Mouse (Mus musculus) olfactory bulb, adult 2 months (tissue): ENCODE results near the gene Phldb2. TPM values are rescaled to one million over a fixed set of nuclear protein-coding genes. Genes with fewer than 3 reads are reported as not detected.

ENCODE experiments used
- H3K27ac ChIP-seq: fragments of 200-500 bp; 2 replicates; pipeline ENCODE4 v1.5.1; 2012; ENCODE audit warnings: low read depth, low read length; ENCODE audit not compliant: insufficient read depth
- H3K4me1 ChIP-seq: fragments of 200-500 bp; 2 replicates; pipeline ENCODE4 v1.6.1; 2012; ENCODE audit warnings: low read length; ENCODE audit not compliant: control insufficient read depth, insufficient read depth
- H3K4me3 ChIP-seq: fragments of 200-500 bp; 2 replicates; pipeline ENCODE4 v1.5.1; 2012; ENCODE audit warnings: mild to moderate bottlenecking, low read depth, low read length, moderate library complexity; ENCODE audit not compliant: insufficient read depth
- CTCF ChIP-seq: fragments of 200-500 bp; IDR thresholded peaks from 2 replicates; pipeline ENCODE4 v1.5.1; 2012; ENCODE audit warnings: low read depth, mild to moderate bottlenecking, low read length, moderate library complexity; ENCODE audit not compliant: insufficient read depth
- POLR2A ChIP-seq: fragments of 200-500 bp; IDR thresholded peaks from 2 replicates; pipeline ENCODE4 v1.6.1; 2012; ENCODE audit warnings: mild to moderate bottlenecking, low read depth, low read length, moderate library complexity; ENCODE audit not compliant: insufficient read depth
- WGBS: fragments of 180-500 bp; shearing (Covaris S2); methylation state at CpG from one replicate; pipeline ENCODE4 v1.1.7; 2018; 5-methylcytosine and 5-hydroxymethylcytosine counted together
- polyA plus RNA-seq: library from polyadenylated mRNA; stranded (reverse); fragments of >200 nt; gene quantifications from 2 replicates; pipeline ENCODE4 v1.2.4, GENCODE M21; 2012; ENCODE audit warnings: low replicate concordance; ENCODE audit not compliant: missing spikeins, insufficient read depth, insufficient read length

The Phldb2 gene
- polyA plus RNA-seq, 1 experiment: not detected

GRCm38 (mm10) chr16:45723172-45723901, 230.1 kb downstream of the Phldb2 start:
- Histone ChIP-seq H3K4me1 (peaks cover 10% of the 10 kb centered on the region), H3K27ac (peak overlapping the region; percentile 75), H3K4me3 (peak overlapping the region; percentile 68)
- 12% methylated on average over 6 of the region's 6 CpGs for WGBS
- no peak for TF ChIP-seq POLR2A
- TF ChIP-seq CTCF: no peak

GRCm38 (mm10) chr16:45722460-45722951, 230.9 kb downstream of the Phldb2 start:
- H3K27ac ChIP-seq: peak overlapping the region; percentile 75
- no peak for TF ChIP-seq POLR2A
- TF ChIP-seq CTCF: no peak
- peak overlapping the region; percentile 68 for H3K4me3 ChIP-seq
- H3K4me1 ChIP-seq: peaks cover 10% of the 10 kb centered on the region
- WGBS: 53% methylated on average over 3 of the region's 3 CpGs

GRCm38 (mm10) chr16:45720022-45720630, 233.3 kb downstream of the Phldb2 start:
- H3K4me3 ChIP-seq: no peak overlapping the region
- TF ChIP-seq CTCF (no peak), POLR2A (no peak)
- 53% methylated on average over 10 of the region's 10 CpGs for WGBS
- no peak overlapping the region for H3K27ac ChIP-seq
- H3K4me1 ChIP-seq: peaks cover 10% of the 10 kb centered on the region

GRCm38 (mm10) chr16:45718296-45718695, 235.1 kb downstream of the Phldb2 start:
- Histone ChIP-seq H3K27ac (no peak overlapping the region), H3K4me1 (peaks cover 7% of the 10 kb centered on the region), H3K4me3 (no peak overlapping the region)
- TF ChIP-seq POLR2A (no peak), CTCF (no peak)
- WGBS: 92% methylated on average over 4 of the region's 4 CpGs

- Histone ChIP-seq H3K27ac (no peak overlapping the region), H3K4me1 (no peaks in the 10 kb centered on the region; the same call in 1 of the 2 replicates), H3K4me3 (no peak overlapping the region)
- WGBS: 63% methylated on average over 5 of the region's 5 CpGs
- TF ChIP-seq POLR2A (no peak), CTCF (no peak)
These were observed 238.8 kb downstream of the Phldb2 start for GRCm38 (mm10) chr16:45714489-45715150.

GRCm38 (mm10) chr16:45713878-45714277, 239.5 kb downstream of the Phldb2 start:
- Histone ChIP-seq H3K4me1 (no peaks in the 10 kb centered on the region; the same call in 1 of the 2 replicates), H3K4me3 (no peak overlapping the region), H3K27ac (no peak overlapping the region)
- whole genome bisulfite sequencing: 71% methylated on average over 1 of the region's 1 CpGs
- TF ChIP-seq CTCF (no peak), POLR2A (no peak)

- 63% methylated on average over 5 of the region's 5 CpGs for WGBS
- TF ChIP-seq POLR2A (no peak), CTCF (no peak)
- H3K4me1 ChIP-seq: no peaks in the 10 kb centered on the region; the same call in 1 of the 2 replicates
- H3K27ac ChIP-seq: no peak overlapping the region
- no peak overlapping the region for H3K4me3 ChIP-seq
These were observed 240.1 kb downstream of the Phldb2 start for GRCm38 (mm10) chr16:45713261-45713660.

GRCm38 (mm10) chr16:45711263-45711662, 242.1 kb downstream of the Phldb2 start:
- no peak for TF ChIP-seq CTCF
- Histone ChIP-seq H3K4me1 (no peaks in the 10 kb centered on the region; the same call in 1 of the 2 replicates), H3K4me3 (no peak overlapping the region), H3K27ac (no peak overlapping the region)
- WGBS: 73% methylated on average over 7 of the region's 7 CpGs

- WGBS: 82% methylated on average over 5 of the region's 5 CpGs
- H3K27ac ChIP-seq: no peak overlapping the region
- peaks cover 3% of the 10 kb centered on the region for H3K4me1 ChIP-seq
- H3K4me3 ChIP-seq: no peak overlapping the region
- no peak for TF ChIP-seq CTCF
- no peak for TF ChIP-seq POLR2A
These were observed 254.1 kb downstream of the Phldb2 start for GRCm38 (mm10) chr16:45699301-45699700.
